Mouse (Mus musculus): ENCODE measurements around the gene Cdc42bpb.

Cdc42bpb gene

DNA sequence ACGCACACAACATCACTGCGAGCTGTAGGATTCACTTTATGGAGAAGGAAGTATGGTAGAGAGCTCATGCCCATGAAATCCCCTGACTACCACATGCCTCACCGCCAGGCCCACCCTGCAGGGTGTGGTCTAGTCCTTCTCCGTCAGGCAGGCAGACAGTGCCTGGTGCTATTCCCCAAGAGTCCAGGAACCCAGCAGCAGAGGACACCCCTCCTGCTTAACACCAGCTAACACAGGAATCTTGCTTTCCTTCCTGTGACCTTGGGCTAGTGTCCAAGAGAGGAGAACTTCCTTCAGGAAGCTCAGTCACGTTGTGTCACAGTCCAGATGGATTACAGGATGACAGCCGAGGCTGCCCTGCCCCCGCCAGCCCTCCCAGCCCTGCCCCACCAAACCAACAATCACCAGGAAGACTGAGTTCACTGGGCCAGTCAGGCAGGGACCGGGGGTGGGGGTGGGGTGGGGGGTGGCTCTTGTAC, 9.2 kb upstream of the Cdc42bpb start:
- peak; percentile 89 for DNase-seq (ENCODE audit: low spot score)

DNA sequence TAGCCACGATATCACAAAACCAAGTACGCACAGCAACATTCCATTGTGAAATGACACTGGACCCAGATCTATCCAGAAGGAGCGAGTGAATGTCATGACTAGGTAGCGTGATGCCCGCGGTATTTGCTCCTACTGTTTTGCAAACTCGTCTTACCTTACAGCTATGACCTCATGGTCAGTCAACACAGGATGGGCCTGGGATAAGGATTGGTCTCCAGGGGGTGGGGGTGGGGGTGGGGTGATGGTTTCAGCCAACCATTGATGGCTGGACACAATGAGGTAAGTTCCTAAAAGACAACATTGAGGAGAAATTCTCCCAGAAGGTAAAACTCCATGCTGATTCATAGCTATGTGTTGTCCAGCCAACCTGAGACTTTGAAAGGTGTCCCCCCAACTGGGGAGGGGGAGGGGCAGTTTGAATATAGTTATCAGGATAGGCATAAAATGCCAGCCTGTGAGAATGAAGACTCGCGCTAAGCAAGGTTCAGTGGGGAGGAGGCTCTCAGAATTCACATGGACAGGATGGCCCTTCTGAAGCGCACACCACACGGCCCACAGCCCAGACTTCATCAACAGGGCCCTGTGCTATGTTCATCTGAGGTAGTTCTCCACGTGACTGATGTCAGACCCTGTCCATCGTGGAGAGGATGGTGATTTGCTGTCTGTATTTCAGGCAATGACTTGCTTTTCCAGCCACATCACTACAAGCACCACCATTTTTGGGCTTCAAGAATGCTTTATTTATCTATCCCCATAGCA, 8.5 kb upstream of the Cdc42bpb start:
- DNase-seq (ENCODE audit: low spot score): no peak

DNA sequence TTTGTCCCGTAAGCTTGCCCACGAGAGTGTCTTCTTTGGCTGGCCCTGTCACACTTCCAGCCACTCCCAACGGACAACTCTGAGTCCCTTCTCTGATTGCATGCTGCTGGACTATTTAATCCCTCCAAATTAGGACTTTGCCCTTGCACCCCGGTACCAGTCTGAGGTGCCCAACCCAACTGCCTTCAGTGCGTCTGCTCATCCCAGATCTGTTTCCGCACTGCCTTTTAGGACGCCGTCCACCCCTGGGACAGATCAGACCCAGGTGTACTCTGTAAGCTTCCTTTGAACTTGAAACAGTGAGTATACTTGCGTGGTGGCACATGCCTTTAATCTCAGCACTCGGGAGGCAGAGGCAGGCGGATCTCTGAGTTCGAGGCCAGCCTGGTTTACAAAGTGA, 1.3 kb upstream of the Cdc42bpb start:
- DNase-seq (ENCODE audit: low spot score): no peak

DNA sequence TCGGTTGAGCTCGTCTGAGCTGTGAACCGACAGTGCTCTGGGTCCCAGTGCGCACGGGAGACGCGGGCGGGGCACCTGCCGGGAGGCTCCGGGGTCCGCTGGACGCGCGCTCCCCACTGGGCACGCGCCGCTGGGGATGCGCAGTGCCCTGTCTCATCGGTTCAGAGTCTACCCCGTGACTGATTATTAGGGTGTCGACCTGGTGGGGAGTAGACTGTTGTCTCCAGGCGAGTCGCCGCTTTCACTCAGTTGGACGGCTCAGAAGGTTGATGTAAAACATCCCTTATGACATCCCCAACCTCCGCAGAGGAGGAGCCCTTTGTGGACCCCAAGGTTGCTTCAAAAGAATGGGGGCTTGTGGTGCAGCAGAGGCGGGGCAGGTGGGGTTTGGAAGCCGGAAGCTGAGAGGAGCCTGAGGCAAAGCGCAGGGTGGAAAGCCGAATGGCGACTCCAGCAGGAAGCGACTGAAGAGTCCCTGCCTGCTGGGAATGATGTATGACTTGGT, 520 bp upstream of the Cdc42bpb start:
- DNase-seq (ENCODE audit: low spot score): no peak

DNA sequence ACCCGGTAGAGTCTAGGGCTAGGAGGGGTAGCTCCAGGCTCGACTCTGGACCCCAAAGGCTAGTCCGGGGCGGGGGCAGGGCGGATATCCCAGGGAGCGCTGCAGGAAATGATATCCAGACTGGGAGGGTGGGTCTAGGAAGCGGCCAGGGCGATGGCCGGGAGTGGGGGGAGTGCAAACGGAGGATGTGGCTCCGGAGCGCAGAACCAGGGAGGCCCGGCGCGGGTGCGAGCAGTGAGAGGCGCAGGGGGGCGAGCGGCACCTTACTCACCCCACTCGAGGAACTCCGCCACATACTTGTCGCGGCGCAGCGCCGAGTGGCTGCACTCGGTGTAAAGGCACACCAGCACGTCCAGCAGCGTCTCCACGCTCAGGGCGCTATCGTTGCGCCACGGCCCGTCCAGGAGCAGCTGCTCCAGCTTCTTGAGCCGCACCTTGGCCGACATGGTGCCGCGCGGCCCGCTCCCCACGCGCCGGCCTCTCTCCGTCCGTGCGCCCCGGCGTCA, 639 bp downstream of the Cdc42bpb start:
- DNase-seq (ENCODE audit: low spot score): peak; percentile 75

DNA sequence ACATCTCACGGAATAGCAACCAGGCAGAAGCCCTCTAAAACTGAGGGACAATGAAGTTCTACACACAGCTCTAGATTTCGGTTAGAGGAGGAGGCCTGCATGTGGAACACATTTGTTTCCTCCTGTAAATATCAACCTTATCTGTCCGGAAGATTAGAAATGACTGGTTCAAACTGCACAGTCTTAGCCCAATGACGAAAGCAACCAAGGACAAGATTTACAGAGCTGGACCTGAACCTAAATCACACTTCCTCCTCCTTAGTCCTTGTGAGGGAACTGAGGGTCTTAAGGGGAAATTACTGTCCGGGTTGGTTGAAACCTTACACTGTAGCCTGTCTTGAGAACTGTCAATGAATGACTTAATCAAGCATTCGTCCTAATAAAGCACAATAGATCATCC, 1.5 kb downstream of the Cdc42bpb start:
- no peak for DNase-seq (ENCODE audit: low spot score)

DNA sequence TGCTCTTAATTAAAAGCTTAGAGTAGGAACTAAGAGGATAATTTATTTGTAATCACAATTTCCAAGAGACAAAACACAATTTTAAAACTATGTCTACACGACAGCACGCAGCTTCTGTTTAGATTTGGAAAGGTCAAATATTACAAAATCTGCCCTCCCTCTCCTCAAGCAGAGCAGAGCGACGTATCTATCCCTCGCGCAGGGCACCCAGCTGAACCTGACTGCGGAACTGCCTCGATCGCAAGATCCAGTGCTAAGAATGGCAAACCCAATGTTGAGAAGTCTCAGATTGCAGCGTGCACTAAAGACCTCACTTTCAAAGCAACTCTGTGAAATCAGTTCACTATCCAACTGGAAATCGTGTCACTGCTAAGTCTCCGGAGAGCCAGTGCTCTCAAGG, 2.0 kb downstream of the Cdc42bpb start:
- no peak for DNase-seq (ENCODE audit: low spot score)

DNA sequence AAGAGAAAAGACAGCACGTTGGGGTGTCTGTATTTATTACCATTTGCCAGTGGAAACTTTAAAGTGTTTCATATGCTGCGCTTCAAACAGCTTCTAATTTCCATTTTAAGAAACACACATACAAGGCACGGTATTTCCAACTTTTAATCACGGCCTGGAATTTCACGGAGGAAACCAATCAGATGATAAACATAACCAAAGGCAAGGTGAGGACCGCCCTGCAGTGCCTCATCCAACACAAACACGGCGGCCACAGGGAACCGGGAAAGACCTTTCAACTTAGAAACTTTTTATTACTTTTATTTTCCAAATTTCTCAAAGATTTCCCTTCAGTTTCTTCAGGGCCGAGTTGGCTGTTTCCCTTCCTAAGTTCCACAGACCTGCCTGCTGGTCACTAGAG, 2.8 kb downstream of the Cdc42bpb start:
- no peak for DNase-seq (ENCODE audit: low spot score)

DNA sequence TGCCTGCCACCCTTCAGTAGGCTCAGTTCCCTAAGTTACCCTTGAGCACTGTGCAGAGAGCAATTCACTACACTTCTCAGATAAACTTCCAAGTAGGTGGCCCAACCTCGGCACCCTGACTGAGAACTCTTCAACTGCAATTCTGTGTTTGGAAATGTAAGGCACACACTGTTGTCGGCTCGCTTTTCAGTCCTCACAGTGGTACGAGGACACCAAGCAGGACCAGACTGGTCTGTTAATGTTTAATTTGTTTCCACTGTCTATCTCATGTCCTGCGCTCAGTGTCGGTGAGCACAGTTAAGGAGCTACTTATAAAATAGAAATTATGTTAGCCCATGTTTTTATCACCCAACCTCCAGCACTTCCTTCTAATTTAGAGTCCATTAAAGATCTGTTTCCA, 4.1 kb downstream of the Cdc42bpb start:
- no peak for DNase-seq (ENCODE audit: low spot score)

DNA sequence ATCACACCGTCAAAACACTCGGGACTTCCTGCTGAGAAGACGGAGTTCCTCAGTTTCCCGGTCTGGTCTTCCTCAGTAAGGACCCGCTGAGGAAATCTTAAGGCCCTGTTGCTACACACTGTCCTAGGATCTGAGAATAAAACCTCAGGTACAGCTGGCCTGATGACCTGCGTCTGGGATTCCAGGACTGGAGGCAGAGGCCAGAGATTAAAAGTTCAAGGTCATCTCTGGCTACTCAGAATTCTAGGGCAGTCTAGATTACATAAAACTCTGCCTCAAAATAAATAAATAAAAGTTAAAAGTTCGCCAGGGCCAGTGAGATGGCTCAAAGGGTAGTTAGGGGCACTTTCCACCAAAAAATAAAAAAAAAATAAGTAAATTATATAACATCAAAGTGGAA, 5.6 kb downstream of the Cdc42bpb start:
- DNase-seq (ENCODE audit: low spot score): no peak

DNA sequence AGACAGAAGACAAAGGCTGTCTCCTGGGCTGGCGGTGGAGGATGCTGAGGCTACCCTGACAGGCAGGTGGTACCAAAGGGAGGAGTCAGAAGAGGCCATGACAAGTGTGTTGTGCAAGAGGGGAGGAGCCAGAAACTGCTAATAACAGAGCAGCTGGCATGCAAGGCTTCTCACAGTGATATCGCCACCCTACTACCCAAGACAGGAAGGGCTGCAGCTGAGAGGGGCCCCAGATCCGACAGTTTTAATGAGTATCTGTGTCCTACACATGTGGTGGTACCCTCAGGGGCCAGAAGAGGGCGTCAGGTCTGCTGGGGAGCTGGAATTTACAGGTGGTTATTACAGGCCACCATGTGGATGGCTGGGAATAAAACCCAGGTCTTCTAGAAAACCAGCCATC, 7.3 kb downstream of the Cdc42bpb start:
- DNase-seq (ENCODE audit: low spot score): peak; percentile 64

DNA sequence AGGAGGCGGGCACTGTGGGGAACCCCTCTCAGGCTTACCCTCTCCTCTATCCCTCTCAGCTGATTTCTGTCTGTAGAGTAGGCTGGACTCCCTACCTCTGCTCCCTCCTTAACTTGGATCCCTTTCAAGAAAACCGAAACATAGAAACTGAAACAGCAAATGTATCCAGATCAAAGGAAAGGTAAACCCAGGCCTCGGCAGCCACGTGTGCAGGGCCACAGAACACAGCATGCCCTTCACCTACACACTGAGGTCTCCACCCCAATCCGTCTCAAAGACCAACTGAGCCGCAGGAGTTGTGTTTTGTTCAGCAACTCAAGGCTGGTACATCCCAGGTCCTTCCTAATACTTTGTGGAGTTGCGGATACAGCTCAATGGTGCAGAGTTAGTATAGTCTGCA, 10.5 kb downstream of the Cdc42bpb start:
- DNase-seq (ENCODE audit: low spot score): no peak

DNA sequence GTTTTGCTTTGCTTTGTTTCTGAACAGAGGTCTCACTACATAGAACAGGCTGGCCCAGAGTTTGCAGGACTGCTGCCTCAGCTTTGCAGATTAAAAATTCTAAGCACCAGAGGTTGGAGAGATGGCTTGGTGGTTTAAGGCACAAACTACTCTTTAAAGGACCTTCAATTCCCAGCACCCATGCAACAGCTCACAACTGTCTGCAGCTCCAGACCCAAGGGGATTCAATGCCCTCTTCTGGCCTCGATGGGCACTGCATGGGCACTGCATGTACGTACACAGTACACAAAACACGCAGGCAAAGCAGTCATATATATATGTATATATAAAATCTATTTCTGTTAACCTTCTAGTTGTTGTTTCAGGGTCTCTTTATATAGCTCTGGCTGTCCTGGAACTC, 13.3 kb downstream of the Cdc42bpb start:
- DNase-seq (ENCODE audit: low spot score): no peak

DNA sequence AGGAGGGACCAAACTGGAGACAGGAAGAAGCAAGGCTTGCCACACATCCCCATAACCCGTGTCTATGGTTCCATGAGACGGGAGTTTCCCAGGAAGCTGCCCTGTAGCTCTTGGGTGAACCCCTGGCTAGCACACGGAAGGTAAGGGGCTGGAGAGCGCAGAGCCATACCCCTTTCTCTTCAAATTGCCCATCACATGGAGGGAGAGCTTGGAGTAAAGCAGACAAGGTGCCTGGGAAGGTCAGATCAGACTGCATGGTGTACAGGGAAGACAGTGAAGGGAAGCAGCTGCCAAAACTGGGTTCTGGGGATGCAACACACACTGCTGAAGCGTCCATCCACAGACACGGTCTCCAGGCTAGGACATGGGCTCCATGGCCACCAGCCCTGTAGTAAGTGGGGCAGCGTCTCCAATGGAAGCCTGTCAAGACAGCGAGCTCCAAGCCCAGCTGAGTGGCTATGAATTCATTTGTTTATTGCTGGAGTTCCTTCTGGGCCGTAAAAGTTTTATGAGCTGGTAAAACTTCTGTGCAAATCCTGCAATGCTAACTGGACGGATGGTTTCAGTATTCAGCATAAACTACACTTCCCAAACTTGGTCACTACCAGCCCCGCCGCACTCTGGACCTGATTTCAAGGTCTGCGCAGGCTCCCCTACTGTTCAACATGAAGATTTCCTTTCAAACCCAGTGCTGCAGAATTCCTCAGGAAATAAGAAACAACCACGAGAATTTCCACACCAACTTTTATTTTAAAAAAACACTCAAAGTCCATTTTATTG, 16.0 kb downstream of the Cdc42bpb start:
- DNase-seq (ENCODE audit: low spot score): no peak

DNA sequence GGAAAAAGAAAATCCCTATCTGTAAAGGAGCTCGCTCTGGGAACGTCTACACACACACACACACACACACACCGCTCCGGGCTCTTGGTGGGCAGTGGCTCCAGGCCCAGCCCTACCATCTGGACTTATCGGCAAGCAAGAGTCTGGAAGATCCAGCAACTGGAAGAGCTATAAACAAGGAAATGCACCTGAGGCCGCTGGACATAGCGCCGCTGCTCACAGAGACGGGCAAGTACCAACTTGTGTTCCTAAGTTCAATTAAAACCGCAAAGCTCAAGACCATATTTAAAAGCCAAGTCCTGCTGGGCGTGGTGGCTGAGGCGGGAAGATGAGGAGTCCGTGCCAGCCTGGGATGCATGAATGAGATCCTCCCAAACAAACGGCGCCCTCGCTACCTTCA, 16.8 kb downstream of the Cdc42bpb start:
- DNase-seq (ENCODE audit: low spot score): no peak

DNA sequence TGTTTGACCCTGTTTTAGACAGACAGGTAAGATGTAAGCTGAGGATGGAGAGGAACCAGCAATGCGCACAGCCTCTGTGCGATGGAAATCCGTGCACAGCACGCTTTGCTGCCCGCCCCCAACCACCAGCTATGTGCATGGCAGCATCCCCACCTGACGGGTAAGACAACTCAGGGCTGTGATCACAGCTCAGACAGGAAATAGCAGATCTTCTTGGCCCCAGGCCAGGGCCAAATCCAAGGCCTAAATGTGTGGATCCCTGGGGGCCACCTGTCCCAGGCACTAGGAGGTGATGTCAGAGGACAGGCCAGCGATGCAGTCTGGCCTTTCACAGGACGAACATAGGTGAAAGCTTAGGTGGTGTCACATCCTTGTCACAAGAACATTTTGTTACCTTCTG, 21.3 kb downstream of the Cdc42bpb start:
- DNase-seq (ENCODE audit: low spot score): no peak

DNA sequence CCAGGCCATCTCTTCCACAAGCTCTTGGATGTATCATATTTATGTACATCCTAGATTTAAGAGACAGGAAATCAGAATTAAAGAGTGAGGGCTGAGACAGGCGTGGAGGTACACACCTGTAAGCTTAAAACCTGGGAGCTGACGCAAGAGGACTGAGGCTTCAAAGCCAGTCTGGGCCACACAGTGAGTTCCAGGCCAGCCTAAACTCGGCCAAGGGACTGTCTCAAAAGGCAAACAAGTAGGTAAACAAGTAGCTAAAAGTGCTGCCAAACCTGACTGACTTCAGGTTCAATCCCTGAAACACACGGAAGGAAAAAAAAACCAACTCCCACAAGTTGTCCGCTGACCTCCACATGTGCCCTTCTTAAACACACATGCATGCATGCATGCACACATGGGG, 23.4 kb downstream of the Cdc42bpb start:
- DNase-seq (ENCODE audit: low spot score): no peak

DNA sequence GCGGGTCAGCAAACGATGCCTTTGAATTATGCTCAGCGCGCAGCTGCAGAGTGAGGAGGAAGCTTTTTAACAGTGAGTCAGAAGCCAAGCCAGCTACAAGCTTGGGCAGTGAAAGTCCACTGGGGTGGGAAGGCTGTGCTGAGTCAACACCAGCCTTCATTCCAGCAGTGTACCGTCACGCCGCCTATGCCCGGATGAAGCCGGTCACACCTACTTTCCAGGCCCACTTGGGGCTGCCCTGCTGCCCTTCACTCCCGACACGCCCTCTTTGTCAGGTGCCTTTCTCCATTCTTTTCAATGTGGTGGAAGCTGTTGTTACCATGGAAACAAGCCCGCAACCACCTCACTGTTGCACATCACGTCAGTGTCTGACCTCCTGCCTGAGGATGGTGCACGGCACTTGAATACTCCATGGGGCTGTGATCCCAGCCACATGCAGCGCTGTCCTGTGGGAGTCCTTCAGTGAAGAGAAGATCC, 24.0 kb downstream of the Cdc42bpb start:
- peak; percentile 79 for DNase-seq (ENCODE audit: low spot score)

DNA sequence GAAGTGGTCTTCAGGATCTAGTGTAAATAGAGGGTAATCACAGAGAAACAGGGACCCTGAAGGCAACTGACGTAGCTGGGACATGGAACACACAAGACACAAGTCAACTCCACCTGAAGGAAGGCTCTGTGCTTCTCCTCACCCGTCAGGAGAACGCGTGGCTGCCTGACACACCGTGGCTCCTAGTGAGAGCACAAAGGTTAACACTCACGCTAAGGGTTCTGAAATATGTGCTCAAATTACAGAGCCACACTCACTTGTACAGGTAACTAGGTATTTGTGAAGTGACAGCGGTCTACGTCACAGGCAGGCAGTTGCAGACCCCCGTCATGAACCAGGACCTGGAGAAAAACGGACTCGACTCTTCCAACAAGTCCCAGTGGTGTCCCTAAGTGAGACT, 24.5 kb downstream of the Cdc42bpb start:
- no peak for DNase-seq (ENCODE audit: low spot score)

DNA sequence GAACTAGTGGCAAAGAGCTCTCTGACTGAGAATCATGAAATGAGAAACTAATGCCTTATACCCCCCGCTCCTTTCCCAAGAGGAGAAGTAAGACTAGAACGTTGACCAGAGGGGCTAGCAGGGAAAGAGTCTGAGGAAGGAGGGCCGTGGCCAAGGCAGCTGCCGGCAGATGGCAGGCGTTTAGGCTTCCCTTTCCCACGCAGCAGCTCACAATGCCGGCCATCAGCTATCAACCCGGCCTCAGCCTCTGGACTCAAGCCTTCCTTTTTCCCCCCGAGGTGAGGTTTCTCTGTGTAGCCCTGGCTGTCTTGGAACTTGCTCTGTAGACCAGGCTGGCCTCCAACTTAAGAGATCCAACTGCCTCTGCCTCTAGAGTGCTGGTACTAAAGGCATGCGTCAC, 25.0 kb downstream of the Cdc42bpb start:
- no peak for DNase-seq (ENCODE audit: low spot score)

DNA sequence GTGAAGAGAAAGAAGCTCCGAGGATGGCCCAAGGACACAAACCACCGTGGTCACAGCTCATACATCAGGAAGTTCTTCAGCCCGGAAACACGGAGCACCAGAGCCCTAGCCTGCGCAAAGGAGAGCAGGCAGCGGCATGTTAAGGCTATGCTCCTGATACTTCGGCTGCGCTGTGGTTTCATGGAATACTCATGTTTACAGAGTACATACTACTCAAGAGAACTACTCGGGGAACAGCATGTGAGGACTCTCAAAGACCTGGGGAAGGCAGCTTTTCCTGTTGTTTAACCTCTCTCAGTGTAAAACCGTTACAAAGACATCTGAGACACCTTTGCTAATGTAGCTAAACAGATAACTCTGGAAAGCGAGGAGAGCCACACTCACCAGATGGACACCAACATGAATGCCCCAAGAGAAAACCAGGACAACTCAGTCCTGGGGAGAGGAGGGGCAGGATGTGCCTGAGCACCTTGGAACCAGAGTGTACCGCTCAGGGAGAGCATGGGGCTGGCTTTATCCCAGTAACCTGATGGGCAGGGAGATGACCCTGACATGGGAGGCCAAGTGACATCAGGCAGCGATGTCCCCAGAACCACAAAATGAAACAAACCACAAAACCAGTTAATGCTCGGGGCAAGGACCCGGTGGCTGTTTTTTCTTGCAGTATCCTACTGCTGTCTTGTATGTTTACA, 27.8 kb downstream of the Cdc42bpb start:
- DNase-seq (ENCODE audit: low spot score): no peak

DNA sequence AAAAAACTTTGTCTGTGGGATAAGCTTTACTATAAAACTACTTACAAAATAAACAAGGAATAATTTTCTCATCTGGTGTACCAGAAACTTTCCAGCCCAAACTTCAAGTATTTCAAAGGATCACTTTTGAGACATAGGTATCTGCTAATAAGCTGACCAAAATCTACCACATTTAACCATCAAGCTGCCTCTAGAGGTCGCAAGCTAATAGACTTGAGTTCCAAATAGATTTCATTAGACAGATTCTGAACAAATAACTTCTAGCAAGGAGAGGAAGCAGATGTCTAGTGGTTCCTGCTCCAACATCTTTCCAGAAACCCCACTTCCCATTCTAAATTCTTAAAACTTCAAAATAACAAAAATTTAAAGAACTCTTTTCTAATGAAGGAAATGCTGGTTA, 33.6 kb downstream of the Cdc42bpb start:
- DNase-seq (ENCODE audit: low spot score): no peak
